Mouse (Mus musculus) kidney, postnatal 0 days (tissue): ENCODE data around the gene Acr. TPM values are rescaled to one million over a fixed set of nuclear protein-coding genes. Genes with fewer than 3 reads are reported as not detected.

ENCODE experiments used
- ATAC-seq: fragments of 200-750 bp; cut with Nextera tagmentation; replicated peaks from 2 replicates; pipeline ENCODE4 v1.8.0; 2017; ENCODE audit warnings: low read depth, moderate number of reproducible peaks, moderate TSS enrichment, moderate library complexity; ENCODE audit not compliant: low FRiP score
- DNase-seq: peaks from one replicate; pipeline ENCODE4 v3.0.0-alpha.2; 2016; ENCODE audit warnings: low spot score
- H3K27ac ChIP-seq: fragments of 300-500 bp; sonication (generic); 2 replicates; pipeline ENCODE4 v1.5.1; 2014; ENCODE audit warnings: mild to moderate bottlenecking
- H3K27me3 ChIP-seq: fragments of 300-500 bp; sonication (generic); 2 replicates; pipeline ENCODE4 v1.6.1; 2014; ENCODE audit warnings: low read length, mixed read lengths; ENCODE audit not compliant: insufficient read depth
- H3K36me3 ChIP-seq: fragments of 300-500 bp; sonication (generic); 2 replicates; pipeline ENCODE4 v1.6.1; 2014; ENCODE audit warnings: low read length, mixed read lengths; ENCODE audit not compliant: insufficient read depth
- H3K4me1 ChIP-seq: fragments of 300-500 bp; sonication (generic); replicated peaks from 2 replicates; pipeline ENCODE4 v1.6.1; 2014; ENCODE audit warnings: antibody characterized with exemption, low read length, mixed read lengths; ENCODE audit not compliant: insufficient read depth
- H3K4me2 ChIP-seq: fragments of 300-500 bp; sonication (generic); 2 replicates; pipeline ENCODE4 v1.6.1; 2014; ENCODE audit warnings: mild to moderate bottlenecking, low read length, moderate library complexity, mixed read lengths
- H3K4me3 ChIP-seq: fragments of 300-500 bp; sonication (generic); replicated peaks from 2 replicates; pipeline ENCODE4 v1.5.1; 2014; ENCODE audit warnings: low read depth, low read length
- H3K9ac ChIP-seq: fragments of 300-500 bp; sonication (generic); 2 replicates; pipeline ENCODE4 v1.6.1; 2014; ENCODE audit warnings: low read depth, low read length
- H3K9me3 ChIP-seq: fragments of 300-500 bp; sonication (generic); replicated peaks from 2 replicates; pipeline ENCODE4 v1.6.1; 2016; ENCODE audit warnings: low read length, inconsistent platforms, mixed read lengths
- CTCF ChIP-seq: IDR thresholded peaks from 2 replicates; pipeline ENCODE4 v1.5.1; 2016; ENCODE audit warnings: antibody characterized with exemption, low read depth, mild to moderate bottlenecking, moderate library complexity
- WGBS: fragments of 180-500 bp; shearing (Covaris S2); extraction: QIAGEN DNeasy Blood & Tissue Kit; methylation state at CpG from one replicate; pipeline ENCODE4 v1.1.7; 2014; 5-methylcytosine and 5-hydroxymethylcytosine counted together
- polyA plus RNA-seq: library from polyadenylated mRNA; unstranded; fragments of >200 nt; fragmentation: Nextera tagmentation; extraction: Ambion mirVana; gene quantifications from 2 replicates; pipeline ENCODE4 v1.2.1, GENCODE M21; 2015

Acr gene
- polyA plus RNA-seq, 1 experiment from 2014 or later, result not detected

GRCm38 (mm10) chr15:89592548-89592947 is 24.4 kb downstream of the Acr start:
- Histone ChIP-seq H3K4me2 (peak overlapping the region; percentile 82), H3K4me3 (no peak overlapping the region), H3K27ac (no peak overlapping the region), H3K36me3 (no peaks in the 10 kb centered on the region), H3K4me1 (peaks cover 6% of the 10 kb centered on the region; the same call in 1 of the 2 replicates), H3K9me3 (no peaks in the 10 kb centered on the region), H3K27me3 (no peaks in the 10 kb centered on the region), H3K9ac (no peak overlapping the region)
- ATAC-seq (peak; percentile 3; the same call in 1 of the 2 replicates), DNase-seq (no peak)
- no peak for TF ChIP-seq CTCF
- WGBS, result 50% methylated on average over 4 of the region's 4 CpGs

GRCm38 (mm10) chr15:89605822-89606570 is 37.9 kb downstream of the Acr start:
- peak; percentile 47; the same call in 1 of the 2 replicates for TF ChIP-seq CTCF
- H3K27ac ChIP-seq, result no peak overlapping the region
- H3K4me3 ChIP-seq, result no peak overlapping the region
- ATAC-seq (no peak), DNase-seq (no peak)
- H3K9me3 ChIP-seq, result no peaks in the 10 kb centered on the region
- H3K27me3 ChIP-seq, result no peaks in the 10 kb centered on the region
- H3K4me1 ChIP-seq, result no peaks in the 10 kb centered on the region
- H3K9ac ChIP-seq, result no peak overlapping the region
- WGBS, result 68% methylated on average over 12 of the region's 12 CpGs
- no peaks in the 10 kb centered on the region for H3K36me3 ChIP-seq
- H3K4me2 ChIP-seq, result no peak overlapping the region

- H3K9ac ChIP-seq, result no peak overlapping the region
- no peaks in the 10 kb centered on the region for H3K9me3 ChIP-seq
- DNase-seq, result no peak
- TF ChIP-seq CTCF, result no peak
- H3K27ac ChIP-seq, result no peak overlapping the region
- 74% methylated on average over 8 of the region's 8 CpGs for WGBS
- no peaks in the 10 kb centered on the region for H3K27me3 ChIP-seq
- no peak overlapping the region for H3K4me3 ChIP-seq
- H3K4me1 ChIP-seq, result no peaks in the 10 kb centered on the region
- H3K4me2 ChIP-seq, result no peak overlapping the region
- no peaks in the 10 kb centered on the region for H3K36me3 ChIP-seq
- ATAC-seq, result no peak
These were observed 39.4 kb downstream of the Acr start for GRCm38 (mm10) chr15:89607480-89607879.

GRCm38 (mm10) chr15:89607888-89608287 is 39.8 kb downstream of the Acr start:
- Histone ChIP-seq H3K9me3 (no peaks in the 10 kb centered on the region), H3K4me1 (no peaks in the 10 kb centered on the region), H3K4me2 (no peak overlapping the region), H3K27ac (no peak overlapping the region), H3K4me3 (no peak overlapping the region), H3K36me3 (no peaks in the 10 kb centered on the region), H3K27me3 (no peaks in the 10 kb centered on the region), H3K9ac (no peak overlapping the region)
- DNase-seq (no peak), ATAC-seq (no peak)
- 78% methylated on average over 9 of the region's 9 CpGs for WGBS
- TF ChIP-seq CTCF, result no peak

GRCm38 (mm10) chr15:89622312-89622958 is 54.3 kb downstream of the Acr start:
- no peaks in the 10 kb centered on the region for H3K27me3 ChIP-seq
- no peaks in the 10 kb centered on the region for H3K36me3 ChIP-seq
- H3K9ac ChIP-seq, result no peak overlapping the region
- no peak overlapping the region for H3K27ac ChIP-seq
- no peaks in the 10 kb centered on the region for H3K9me3 ChIP-seq
- ATAC-seq, result no peak
- H3K4me1 ChIP-seq, result no peaks in the 10 kb centered on the region
- DNase-seq, result peak; percentile 73
- H3K4me3 ChIP-seq, result no peak overlapping the region
- 78% methylated on average over 12 of the region's 12 CpGs for WGBS
- H3K4me2 ChIP-seq, result no peak overlapping the region
- TF ChIP-seq CTCF, result peak; percentile 83

GRCm38 (mm10) chr15:89622959-89623625 is 55.0 kb downstream of the Acr start:
- ATAC-seq (no peak), DNase-seq (no peak)
- H3K4me1 ChIP-seq, result no peaks in the 10 kb centered on the region
- H3K27me3 ChIP-seq, result no peaks in the 10 kb centered on the region
- H3K9me3 ChIP-seq, result no peaks in the 10 kb centered on the region
- no peak overlapping the region for H3K9ac ChIP-seq
- no peak overlapping the region for H3K4me3 ChIP-seq
- no peaks in the 10 kb centered on the region for H3K36me3 ChIP-seq
- no peak overlapping the region for H3K4me2 ChIP-seq
- no peak overlapping the region for H3K27ac ChIP-seq
- WGBS, result 52% methylated on average over 5 of the region's 5 CpGs
- TF ChIP-seq CTCF, result no peak
